Mouse (Mus musculus): ENCODE data around the gene Olfr283.
A peak's percentile ranks its signal among the peaks of the same experiment; 100 is the strongest.
"Not testable (repeated sequence)": the region's sequence is repeated elsewhere in the genome, so short reads cannot be mapped to it uniquely, and the experiment has no call there.

Olfr283 gene

DNA sequence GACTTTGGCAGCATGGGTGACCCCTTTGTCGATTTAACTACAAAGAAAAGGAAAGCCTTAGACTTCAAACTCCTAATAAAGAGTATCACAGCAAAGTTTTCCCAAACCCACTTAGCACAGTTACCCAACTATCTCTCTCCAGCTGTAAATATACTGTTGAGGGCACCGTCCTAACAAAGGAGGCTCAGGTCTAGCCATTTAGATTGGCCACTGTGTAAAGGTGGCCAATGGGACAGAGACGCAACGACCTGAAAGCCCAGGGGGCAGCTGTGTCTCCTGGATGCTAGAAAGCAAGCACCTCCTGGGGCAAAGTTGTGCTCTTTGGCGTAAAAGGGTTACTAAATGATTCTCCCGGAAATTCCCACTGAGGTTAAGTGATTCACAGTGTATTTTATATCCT is at the start of gene Olfr283:
Olfr283 (minus strand) TSS at position 101 of the 400 bp plus-strand sequence.
- DNase-seq: no peak

DNA sequence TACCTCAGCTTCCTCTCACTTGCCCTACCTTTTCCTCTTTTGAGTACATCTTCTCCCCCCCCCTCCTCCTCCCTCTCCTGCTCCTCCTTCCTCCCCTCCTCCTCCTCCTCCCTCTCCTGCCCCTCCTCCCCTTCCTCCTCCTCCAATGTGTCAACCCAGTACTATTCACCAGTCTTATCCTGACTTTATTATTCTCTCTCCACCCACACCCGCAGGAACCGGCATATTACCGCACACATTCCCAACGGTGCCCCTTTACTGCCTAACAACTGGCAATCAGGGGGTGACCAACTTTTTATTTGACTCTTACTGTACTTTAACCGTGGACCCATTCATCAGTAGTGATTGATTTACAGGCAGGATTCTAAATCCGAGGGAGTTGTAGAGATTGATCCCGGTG is 44.4 kb upstream of the Olfr283 start:
- DNase-seq: no peak

DNA sequence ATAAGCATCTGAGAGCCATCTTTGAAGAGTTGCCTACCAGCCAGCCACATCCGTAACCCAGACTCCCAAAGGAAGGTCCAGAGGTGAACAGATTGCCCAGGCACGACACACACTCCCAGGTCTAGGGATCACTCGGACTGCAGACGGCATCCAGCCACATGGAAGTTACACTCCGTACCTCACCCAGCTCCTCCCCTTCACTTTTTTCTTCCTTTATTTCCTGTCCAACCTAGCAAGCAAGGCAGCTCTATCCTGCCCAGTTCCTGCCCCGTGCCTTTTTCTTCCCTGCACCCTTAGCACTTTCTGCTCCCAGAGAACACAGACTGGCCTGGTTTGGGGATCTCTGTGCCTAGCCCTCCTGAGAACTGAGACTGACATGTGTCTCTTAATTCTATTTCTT is 44.0 kb upstream of the Olfr283 start:
- no peak for DNase-seq

DNA sequence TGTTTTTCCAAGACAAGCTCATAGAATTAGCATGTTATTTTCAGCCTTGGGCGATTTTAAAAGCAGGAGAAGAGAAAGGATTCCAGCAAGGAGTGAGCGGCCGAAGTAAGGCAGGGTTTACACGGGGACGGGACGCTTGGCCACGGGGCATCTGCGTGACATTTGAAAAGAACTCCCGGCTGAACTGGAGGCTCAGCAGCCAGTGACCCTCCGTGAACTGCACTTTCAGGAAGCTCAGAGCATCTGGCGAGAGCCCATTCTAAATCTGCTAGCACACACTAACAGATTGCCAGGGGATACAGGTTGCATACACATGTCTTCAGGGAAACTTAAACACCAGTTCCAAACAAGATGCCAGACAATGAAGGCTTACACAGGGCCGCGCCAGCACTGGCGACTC is 43.6 kb upstream of the Olfr283 start:
- no peak for DNase-seq

DNA sequence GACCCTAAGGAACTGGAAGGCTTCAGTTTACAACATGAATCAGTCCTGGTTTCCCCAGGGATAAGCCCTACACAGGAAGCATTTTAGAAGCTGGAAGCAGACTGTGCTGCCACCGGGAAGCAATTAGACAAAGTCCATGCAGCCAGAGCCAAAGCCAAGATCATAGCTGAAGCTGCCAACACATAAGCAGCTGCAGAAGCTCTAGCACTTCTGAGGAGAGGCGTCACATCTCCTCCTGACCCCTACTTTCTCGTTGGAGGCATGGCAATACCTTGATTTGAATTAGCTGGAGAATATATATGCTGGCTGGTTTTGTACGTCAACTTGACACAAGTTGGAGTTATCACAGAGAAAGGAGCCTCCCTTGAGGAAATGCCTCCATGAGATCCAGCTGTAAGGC is 40.2 kb upstream of the Olfr283 start:
- DNase-seq: no peak

DNA sequence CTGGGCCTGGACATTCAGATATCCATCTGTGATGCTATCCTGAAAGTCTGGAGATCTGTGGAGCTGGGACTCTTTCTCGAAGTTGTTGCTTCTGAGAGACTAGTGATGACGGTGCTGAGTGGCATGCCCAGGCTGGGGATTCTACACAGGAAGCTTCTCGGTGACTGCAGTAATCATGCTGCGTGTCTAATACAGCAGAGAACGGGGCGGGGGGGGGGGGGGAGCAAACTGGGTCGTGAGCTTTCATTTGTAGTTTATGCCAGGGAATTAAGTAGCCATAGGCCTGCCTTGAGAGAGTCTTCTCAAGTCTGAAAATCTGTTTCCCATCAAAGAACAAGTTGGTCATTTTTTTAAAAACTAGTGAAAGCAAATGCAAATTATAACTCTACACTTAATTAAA is 37.4 kb upstream of the Olfr283 start:
- no peak for DNase-seq

DNA sequence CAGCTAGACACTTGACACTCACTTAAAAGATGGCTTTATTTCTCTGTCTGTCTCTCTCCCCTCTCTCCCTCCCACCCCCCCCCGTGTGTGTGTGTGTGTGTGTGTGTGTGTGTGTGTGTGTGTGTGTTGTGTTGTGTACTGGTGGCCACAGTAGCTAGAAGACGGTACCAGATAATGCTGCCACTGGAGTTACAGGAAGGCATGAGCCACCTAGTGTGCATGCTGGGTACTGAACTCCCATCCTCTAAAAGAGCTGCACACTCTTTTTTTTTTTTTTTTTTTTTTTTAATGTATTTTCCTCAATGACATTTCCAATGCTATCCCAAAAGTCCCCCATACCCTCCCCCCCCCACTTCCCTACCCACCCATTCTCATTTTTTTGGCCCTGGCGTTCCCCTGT is 36.5 kb upstream of the Olfr283 start:
- not testable (repeated sequence) for DNase-seq

DNA sequence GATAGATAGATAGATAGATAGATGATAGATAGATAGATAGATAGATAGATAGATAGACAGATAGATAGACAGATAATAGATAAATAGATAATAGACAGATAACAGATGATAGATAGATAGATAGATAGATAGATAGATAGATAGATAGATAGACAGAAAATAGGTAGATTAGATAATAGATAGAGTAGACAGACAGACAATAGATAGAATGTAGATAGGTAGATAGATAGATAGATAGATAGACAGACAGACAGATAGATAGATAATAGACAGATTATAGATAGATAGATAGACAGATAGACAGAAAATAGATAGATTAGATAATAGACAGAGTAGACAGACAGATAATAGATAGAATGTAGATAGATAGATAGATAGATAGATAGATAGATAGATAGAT is 36.1 kb upstream of the Olfr283 start:
- DNase-seq: not testable (repeated sequence)

DNA sequence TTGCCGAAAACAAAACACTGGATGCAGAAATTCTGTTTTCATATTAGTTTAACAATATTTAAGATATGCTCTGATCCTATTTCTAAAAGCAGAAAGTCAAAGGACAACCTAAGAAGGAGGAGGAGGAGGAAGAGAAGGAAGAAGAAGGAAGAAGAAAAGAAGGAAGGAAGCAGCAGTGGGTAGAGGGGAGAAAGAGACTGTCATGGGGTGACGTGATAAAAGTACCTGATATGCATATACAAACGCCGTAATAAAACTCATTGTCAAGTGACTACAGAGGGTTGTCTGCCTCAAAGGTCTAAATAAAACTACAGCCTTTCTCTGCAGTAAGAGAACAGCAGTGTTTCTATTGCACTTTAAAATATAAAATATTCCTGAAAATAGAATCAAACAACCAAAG is 35.2 kb upstream of the Olfr283 start:
- DNase-seq: no peak

DNA sequence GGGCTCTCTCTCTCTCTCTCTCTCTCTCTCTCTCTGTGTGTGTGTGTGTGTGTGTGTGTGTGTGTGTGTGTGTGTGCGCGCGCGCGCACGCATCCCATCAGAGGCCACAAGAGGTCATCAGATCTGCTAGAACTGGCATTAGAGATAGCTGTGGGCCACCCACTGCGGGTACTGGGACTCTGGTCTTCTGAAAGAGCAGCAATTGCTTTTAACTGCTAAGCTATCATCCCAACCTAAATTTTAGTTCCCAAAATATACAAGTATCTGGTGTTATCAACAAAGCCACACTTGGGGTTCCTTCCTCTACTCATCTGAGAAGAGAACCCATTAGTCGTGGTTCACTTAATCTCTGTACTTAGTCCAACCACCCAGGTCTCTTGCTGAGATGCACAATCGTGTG is 29.5 kb upstream of the Olfr283 start:
- DNase-seq: no peak

DNA sequence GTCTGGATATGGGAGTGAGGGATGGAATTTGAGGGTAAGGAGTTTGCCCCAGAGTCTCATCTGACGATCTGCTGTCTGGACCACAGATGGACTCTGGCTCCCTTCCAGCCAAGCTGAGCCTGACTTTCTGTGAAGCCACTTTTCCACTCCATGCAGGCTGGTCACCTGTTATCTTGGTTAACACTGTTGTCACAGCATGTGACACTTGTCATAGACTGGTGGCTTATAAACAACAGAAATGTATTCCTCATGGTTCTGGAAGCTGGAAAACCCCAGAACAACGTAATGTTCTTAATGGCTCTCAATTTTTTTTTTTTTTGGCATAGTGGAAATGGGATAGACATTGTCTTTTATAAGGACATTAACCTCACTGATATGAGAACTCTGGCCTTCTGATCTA is 28.9 kb upstream of the Olfr283 start:
- no peak for DNase-seq

DNA sequence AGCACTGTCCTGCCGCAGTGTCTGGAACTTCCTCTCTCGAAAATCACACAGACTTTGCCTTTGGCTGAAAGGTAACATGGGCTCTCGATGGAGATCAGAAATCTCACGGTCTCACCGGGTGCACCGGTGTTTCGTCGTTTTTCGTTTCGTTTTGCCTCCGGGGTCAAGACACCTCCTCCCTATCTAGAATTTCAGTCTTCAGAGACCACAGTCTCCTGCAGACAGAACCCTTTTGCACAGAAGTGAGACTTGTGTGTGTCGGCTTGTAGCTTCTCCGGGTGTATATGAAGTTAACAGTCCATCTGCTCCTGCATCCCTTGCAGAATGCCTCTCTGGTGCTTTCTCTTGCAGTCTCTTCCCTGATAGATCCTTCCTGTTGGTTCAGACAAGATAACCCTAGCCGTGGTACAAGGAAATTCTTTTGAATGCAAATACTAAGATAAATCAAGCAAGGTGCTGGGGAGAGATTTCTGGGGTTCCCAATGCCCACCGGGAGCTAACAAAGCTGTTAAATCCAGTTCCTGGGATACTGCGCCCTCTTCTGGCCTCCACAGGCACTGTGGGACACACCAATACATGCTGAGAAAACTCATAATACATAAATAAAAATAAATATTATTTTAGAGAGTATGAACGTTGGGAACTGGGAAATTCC is 27.8 kb upstream of the Olfr283 start:
- DNase-seq: peak; percentile 55

DNA sequence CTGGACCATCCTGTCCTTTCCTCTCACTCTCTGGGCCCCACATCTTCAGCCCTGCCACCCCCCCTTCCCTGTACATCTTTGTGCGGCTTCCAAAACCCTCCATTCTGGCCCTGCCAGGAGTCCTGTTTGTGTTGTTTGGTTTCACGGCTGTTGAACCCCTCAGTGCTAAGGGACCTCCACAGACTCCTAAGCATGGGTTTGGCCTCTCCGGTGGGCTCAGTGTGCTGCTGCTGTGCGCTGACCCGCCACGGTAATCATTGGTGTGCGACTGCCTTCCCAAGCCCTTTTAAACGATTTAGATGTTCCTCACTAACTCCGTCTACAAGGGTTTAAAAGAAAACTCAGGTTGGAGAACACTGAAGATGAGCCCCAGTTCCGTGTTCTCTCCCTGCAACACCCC is 21.6 kb upstream of the Olfr283 start:
- no peak for DNase-seq

DNA sequence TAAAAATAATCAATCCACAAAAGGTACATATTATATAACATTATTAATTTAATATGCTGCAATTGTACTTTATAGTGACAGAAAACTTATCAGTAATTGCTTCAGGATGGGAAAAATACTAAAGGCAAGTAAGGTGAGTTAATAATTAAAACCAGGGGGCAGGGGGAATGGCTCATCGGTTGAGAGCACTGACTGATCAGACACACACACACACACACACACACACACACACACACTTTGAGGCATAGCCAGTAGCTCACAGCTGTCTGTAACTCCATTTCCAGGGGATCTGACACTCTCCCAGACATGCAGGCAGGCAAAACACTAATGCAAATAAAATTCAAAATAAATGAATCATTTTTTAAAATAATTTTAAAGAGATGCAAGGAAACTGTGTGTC is 16.4 kb upstream of the Olfr283 start:
- DNase-seq: no peak

DNA sequence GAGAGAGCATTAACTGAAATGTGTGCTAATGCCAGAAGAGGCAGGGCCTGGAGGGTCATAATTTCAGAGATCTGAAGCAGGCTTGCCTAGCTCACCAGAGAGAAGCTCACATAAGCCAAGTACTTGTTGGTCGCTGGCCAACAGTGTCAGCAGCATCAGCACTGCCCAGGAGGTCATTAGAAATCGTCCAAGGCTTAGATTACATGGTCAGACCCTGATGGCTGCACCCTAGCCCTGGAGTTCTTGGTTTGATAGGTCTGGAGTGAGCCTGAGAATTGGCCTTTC is 11.1 kb upstream of the Olfr283 start:
- no peak for DNase-seq

DNA sequence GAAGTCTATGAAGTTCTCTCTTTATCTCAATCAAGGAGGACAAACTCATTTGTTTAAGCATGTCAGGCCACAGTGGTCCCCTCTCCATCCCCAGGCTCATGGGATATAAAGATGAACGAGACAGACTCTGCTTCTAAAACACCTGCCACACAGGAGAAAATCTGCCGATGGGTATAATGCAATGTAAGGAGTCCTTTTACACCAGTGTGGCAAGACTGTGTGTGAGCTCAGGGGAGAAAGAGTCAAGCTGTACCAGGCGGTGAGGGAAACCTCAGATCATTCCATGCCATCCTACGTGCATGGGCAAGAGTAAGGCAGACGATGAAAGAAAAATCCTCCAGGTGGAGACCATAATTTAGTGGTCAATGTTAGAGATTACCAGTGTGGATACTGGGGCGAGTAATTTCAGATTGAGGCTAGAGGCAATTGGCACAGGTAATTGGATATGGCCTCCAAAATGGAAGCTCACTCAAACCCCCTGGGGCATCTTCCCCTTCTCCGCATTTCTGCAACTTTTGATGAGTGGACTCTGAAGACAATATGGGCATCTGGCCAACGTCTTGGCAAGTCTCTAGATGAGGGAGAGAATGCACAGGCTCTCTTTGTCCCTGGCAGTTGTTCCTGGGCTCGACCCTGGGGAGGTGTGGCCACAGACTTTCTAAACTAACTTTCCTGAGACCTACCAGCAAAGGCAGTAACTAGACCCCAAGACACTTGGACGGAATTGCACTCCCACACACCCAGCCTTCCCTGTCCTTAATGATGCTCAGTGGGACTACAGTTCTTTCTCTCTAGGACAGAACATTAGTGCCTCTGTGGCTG is 10.5 kb upstream of the Olfr283 start:
- DNase-seq: no peak

DNA sequence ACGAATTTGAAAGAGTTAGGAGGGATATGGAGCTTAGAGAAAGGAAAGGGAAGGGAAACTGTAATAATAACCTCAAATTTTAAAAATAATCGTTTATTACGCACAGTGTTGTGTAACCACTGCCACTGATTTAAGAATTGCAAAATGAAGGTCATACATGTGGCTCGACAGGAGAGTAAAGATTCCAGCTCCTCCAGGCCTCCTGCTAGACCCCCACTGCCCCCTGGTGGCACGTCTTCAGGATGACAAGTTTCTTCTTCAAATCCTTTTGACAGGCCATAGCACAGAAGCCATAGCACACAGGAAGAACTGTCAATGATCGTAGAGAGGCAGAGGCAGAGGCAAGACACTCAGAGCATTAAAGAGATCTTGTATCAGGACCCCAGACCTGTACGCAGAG is 9.1 kb upstream of the Olfr283 start:
- peak; percentile 85 for DNase-seq

DNA sequence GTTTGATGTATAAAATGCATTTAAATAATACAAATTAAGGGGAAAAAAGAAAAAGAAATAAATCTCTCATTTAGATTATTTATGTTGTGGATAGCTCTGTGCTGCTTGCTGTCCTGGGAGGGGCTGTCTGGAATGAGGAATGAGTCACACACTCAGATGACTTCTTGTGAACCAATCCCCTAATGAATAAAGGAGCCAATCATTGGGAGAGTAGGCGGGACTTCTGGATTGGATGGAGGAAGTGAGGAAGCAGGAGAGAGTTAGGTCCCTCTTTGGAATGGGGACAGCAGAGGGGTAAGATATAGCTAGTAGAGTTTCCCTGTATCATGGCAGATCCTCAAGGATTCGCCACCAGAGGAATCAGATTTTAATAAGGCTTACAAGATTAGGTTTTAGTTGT is 6.9 kb upstream of the Olfr283 start:
- no peak for DNase-seq

DNA sequence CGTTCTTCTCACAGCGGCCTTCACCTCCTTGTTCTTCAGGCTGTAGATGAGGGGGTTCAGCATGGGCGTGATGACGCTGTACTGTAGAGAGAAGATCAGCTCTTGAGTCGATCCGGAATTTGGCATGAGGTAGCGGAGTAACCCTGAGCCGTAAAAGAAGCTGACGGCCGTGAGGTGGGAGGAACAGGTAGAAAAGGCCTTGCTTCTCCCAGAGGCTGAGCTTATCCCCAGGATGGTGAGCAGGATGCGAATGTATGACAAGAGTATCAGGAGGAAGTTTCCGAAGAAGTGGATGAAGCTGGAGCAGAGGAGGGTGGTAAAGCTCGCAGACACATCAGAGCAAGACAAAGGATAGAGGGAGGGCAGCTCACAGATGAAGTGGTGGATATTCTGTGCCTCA is 2.5 kb downstream of the Olfr283 start:
- no peak for DNase-seq

DNA sequence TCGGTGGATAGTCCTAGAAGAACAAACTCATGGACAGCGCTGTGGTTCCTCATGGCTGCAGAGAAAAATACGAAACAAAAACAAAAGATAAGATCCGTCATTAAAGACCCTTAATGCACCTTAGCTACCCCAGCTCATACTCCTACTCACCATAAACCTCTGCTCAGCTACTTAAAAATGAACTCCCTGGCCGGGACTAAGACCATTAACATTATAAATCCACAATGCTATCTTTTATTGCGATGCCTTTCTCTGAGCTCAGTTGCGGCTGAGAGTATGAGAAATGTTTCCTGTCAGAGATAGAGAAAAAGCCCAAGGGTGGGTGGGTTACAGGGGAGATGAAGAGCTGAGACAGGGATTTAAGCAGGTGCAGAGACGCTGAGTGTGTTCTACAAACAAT is 39.9 kb downstream of the Olfr283 start, which contains the start of gene Olfr284:
Olfr284 (minus strand) TSS at position 101 of the 400 bp plus-strand sequence.
- no peak for DNase-seq

Data from right cerebral cortex, postnatal 4 days (tissue).